Mouse (Mus musculus) retina, embryonic 14.5 days (tissue): ENCODE results near the gene Cmya5.

Experiments
- DNase-seq: peaks from one replicate; pipeline ENCODE4 v3.0.0-alpha.2; 2015; ENCODE audit warnings: low spot score

Cmya5 gene

GRCm38 (mm10) chr13:93062860-93063636 lies 81.5 kb downstream of the Cmya5 start:
- no peak for DNase-seq

GRCm38 (mm10) chr13:93061311-93061710 lies 83.2 kb downstream of the Cmya5 start:
- no peak for DNase-seq

- DNase-seq, result no peak
These were observed 84.1 kb downstream of the Cmya5 start for GRCm38 (mm10) chr13:93060437-93060836.

- no peak for DNase-seq
These were observed 85.9 kb downstream of the Cmya5 start for GRCm38 (mm10) chr13:93058551-93059011.

GRCm38 (mm10) chr13:93057492-93058260 lies 86.8 kb downstream of the Cmya5 start:
- no peak for DNase-seq

GRCm38 (mm10) chr13:93056091-93056490 lies 88.4 kb downstream of the Cmya5 start:
- no peak for DNase-seq

GRCm38 (mm10) chr13:93051483-93051882 lies 93.0 kb downstream of the Cmya5 start:
- no peak for DNase-seq

GRCm38 (mm10) chr13:93041021-93041420 lies 103.5 kb downstream of the Cmya5 start:
- DNase-seq, result no peak

- DNase-seq, result no peak
These were observed 108.3 kb downstream of the Cmya5 start for GRCm38 (mm10) chr13:93036218-93036617.

GRCm38 (mm10) chr13:93029337-93029736 lies 115.2 kb downstream of the Cmya5 start:
- DNase-seq, result no peak

GRCm38 (mm10) chr13:93024837-93025236 lies 119.7 kb downstream of the Cmya5 start:
- DNase-seq, result no peak

- DNase-seq, result no peak
These were observed 122.4 kb downstream of the Cmya5 start for GRCm38 (mm10) chr13:93022158-93022557.

- DNase-seq, result no peak
These were observed 131.6 kb downstream of the Cmya5 start for GRCm38 (mm10) chr13:93012952-93013351.

- DNase-seq, result no peak
These were observed 133.2 kb downstream of the Cmya5 start for GRCm38 (mm10) chr13:93011315-93011714.

- no peak for DNase-seq
These were observed 134.0 kb downstream of the Cmya5 start for GRCm38 (mm10) chr13:93010524-93010923.

GRCm38 (mm10) chr13:93007078-93007477 lies 137.4 kb downstream of the Cmya5 start:
- DNase-seq, result no peak

- DNase-seq, result no peak
These were observed 138.2 kb downstream of the Cmya5 start for GRCm38 (mm10) chr13:93006347-93006746.

GRCm38 (mm10) chr13:93004003-93004402 lies 140.5 kb downstream of the Cmya5 start:
- DNase-seq, result no peak

- DNase-seq, result no peak
These were observed 142.1 kb downstream of the Cmya5 start for GRCm38 (mm10) chr13:93002456-93002855.

- peak; percentile 28 for DNase-seq
These were observed 143.7 kb downstream of the Cmya5 start for GRCm38 (mm10) chr13:93000640-93001351.

- DNase-seq, result no peak
These were observed 144.7 kb downstream of the Cmya5 start for GRCm38 (mm10) chr13:92999860-93000259.

GRCm38 (mm10) chr13:92994743-92995142 lies 149.8 kb downstream of the Cmya5 start:
- DNase-seq, result no peak

- no peak for DNase-seq
These were observed 151.7 kb downstream of the Cmya5 start for GRCm38 (mm10) chr13:92992823-92993222.
